ENCODE assay signal across 9 mouse cellular contexts in genomic region chr10:43378279-43378678, GRCm38 (mm10).
DNase-seq lines count a peak whose midpoint lies in the region; ATAC-seq and TF ChIP-seq lines count a peak whose summit lies in the region.
"Had no signal": no experiment of that assay in that cellular context is flagged by ENCODE, and none has a peak within 500 bp of the region (broad histone marks: within the 10 kb centered on the region; RNA-seq: fewer than 3 reads in every experiment).

No protein-coding gene starts in this region.

- peak; percentile 16 for TF ChIP-seq CTCF in C2C12 (IDR thresholded peaks at IDR 0.05; ENCODE audit: control insufficient read depth, insufficient read depth, insufficient read length)
- TF ChIP-seq CTCF in bone marrow macrophage, adult 2 months (IDR thresholded peaks at IDR 0.05; ENCODE audit: low read depth, low read length), result peak; percentile 56
- TF ChIP-seq CTCF in embryonic fibroblast, embryonic 13.5 days (IDR thresholded peaks at IDR 0.05; ENCODE audit: borderline replicate concordance, insufficient read depth, low read length), result 0 out of 2 replicates have a peak, but pooled peaks have one; percentile 19
- TF ChIP-seq CTCF in kidney, postnatal 0 days (IDR thresholded peaks at IDR 0.05; ENCODE audit: low read depth), result peak; percentile 72

- H3K27me3 ChIP-seq in C2C12 (ENCODE audit: control insufficient read depth, insufficient read depth, insufficient read length), result no peaks in the 10 kb centered on the region
- no peaks in the 10 kb centered on the region for H3K27me3 ChIP-seq in kidney, postnatal 0 days (ENCODE audit: insufficient read depth, low read length)
- H3K27me3 ChIP-seq: lung, embryonic 15.5 days had no signal

- no peak overlapping the region for H3ac ChIP-seq in C2C12 (ENCODE audit: control insufficient read depth, insufficient read length, low read depth)

- 44% methylated on average over 5 of the region's 5 CpGs for WGBS in kidney, postnatal 0 days

- TF ChIP-seq POLR2A in bone marrow macrophage, adult 2 months (IDR thresholded peaks at IDR 0.05; ENCODE audit: borderline replicate concordance, low read depth, low read length), result no peak
- TF ChIP-seq POLR2A in embryonic fibroblast, embryonic 13.5 days (IDR thresholded peaks at IDR 0.05; ENCODE audit: low read depth, low read length), result no peak

- ATAC-seq in kidney, postnatal 0 days (replicated peaks; ENCODE audit: low FRiP score, low read depth), result no peak
- peak; percentile 92 for ATAC-seq in megakaryocyte progenitor cell, adult 5-6 weeks (replicated peaks; ENCODE audit: poor library complexity)

- no peak overlapping the region for H3K4me3 ChIP-seq in C2C12 (ENCODE audit: insufficient read depth, poor library complexity, severe bottlenecking)
- no peak overlapping the region for H3K4me3 ChIP-seq in bone marrow macrophage, adult 2 months (ENCODE audit: insufficient read depth, low read length)
- H3K4me3 ChIP-seq in embryonic fibroblast, embryonic 13.5 days (ENCODE audit: insufficient read depth, low read length), result no peak overlapping the region
- no peak overlapping the region for H3K4me3 ChIP-seq in kidney, postnatal 0 days (replicated peaks; ENCODE audit: low read depth, low read length)
- H3K4me3 ChIP-seq: lung, embryonic 15.5 days had no signal

- H3K79me2 ChIP-seq in C2C12 (ENCODE audit: control insufficient read depth, insufficient read depth), result no peaks in the 10 kb centered on the region

- H3K9ac ChIP-seq in kidney, postnatal 0 days (ENCODE audit: low read depth, low read length), result no peak overlapping the region
- H3K9ac ChIP-seq: lung, embryonic 15.5 days had no signal

- no peaks in the 10 kb centered on the region for H3K79me3 ChIP-seq in C2C12 (ENCODE audit: low read depth)

- no peaks in the 10 kb centered on the region for H3K4me1 ChIP-seq in bone marrow macrophage, adult 2 months (ENCODE audit: control insufficient read depth, insufficient read depth, low read length)
- no peaks in the 10 kb centered on the region for H3K4me1 ChIP-seq in embryonic fibroblast, embryonic 13.5 days (ENCODE audit: control insufficient read depth, insufficient read depth, low read length)
- peaks cover 4% of the 10 kb centered on the region; the same call in 1 of the 2 replicates for H3K4me1 ChIP-seq in kidney, postnatal 0 days (replicated peaks; ENCODE audit: insufficient read depth, low read length)
- H3K4me1 ChIP-seq: lung, embryonic 15.5 days had no signal

- no peak overlapping the region for H3K27ac ChIP-seq in bone marrow macrophage, adult 2 months (ENCODE audit: insufficient read depth, low read depth, low read length)
- no peak overlapping the region for H3K27ac ChIP-seq in embryonic fibroblast, embryonic 13.5 days (ENCODE audit: insufficient read depth, low read length)
- no peak overlapping the region for H3K27ac ChIP-seq in kidney, postnatal 0 days
- H3K27ac ChIP-seq: lung, embryonic 15.5 days had no signal

- H3K36me3 ChIP-seq in C2C12 (ENCODE audit: control insufficient read depth, insufficient read depth), result no peaks in the 10 kb centered on the region
- no peaks in the 10 kb centered on the region for H3K36me3 ChIP-seq in kidney, postnatal 0 days (ENCODE audit: insufficient read depth, low read length)
- H3K36me3 ChIP-seq: lung, embryonic 15.5 days had no signal

- peak; percentile 39 for DNase-seq in gastrocnemius, adult 18-20 months (ENCODE audit: low spot score)
- no peak for DNase-seq in gastrocnemius, adult 8-10 months (ENCODE audit: low spot score in 2 of 2)
- peak; percentile 38 for DNase-seq in kidney, postnatal 0 days (ENCODE audit: low spot score)
- DNase-seq in thymus, postnatal 10 days (ENCODE audit: low spot score in 2 of 2), result peak; percentile 20 to 66

- H3K4me2 ChIP-seq in kidney, postnatal 0 days (ENCODE audit: low read length), result no peak overlapping the region
- H3K4me2 ChIP-seq: lung, embryonic 15.5 days had no signal

- H3K9me3 ChIP-seq in kidney, postnatal 0 days (replicated peaks; ENCODE audit: low read length), result no peaks in the 10 kb centered on the region
- H3K9me3 ChIP-seq: lung, embryonic 15.5 days had no signal

TF ChIP-seq in C2C12, 6 proteins besides CTCF, POLR2A, EP300 and RAD21:
- TF ChIP-seq MYOD1 (IDR thresholded peaks at IDR 0.05; ENCODE audit: control insufficient read depth, insufficient read length, low read depth) (no peak), USF1 (IDR thresholded peaks at IDR 0.05; ENCODE audit: low read depth) (no peak), MAX (IDR thresholded peaks at IDR 0.05) (no peak), FOSL1 (IDR thresholded peaks at IDR 0.05; ENCODE audit: insufficient read depth, low read length, poor library complexity, severe bottlenecking) (no peak), CEBPB (IDR thresholded peaks at IDR 0.05; ENCODE audit: low read depth) (no peak), MYOG (IDR thresholded peaks at IDR 0.05; ENCODE audit: control insufficient read depth, extremely low read depth, insufficient read length) (no peak)

Comparison
In these comparisons a context has a peak if more than half of its experiments do, and no peak if none do; other contexts are left out.
1. DNase-seq: peak in gastrocnemius, adult 18-20 months (single experiment), kidney, postnatal 0 days (single experiment) and thymus, postnatal 10 days (2 of 2); none in gastrocnemius, adult 8-10 months (0 of 2).
2. CTCF ChIP-seq: peak in every context shown above with its lines; median percentile 72 in kidney, postnatal 0 days; 56 in bone marrow macrophage, adult 2 months; 19 in embryonic fibroblast, embryonic 13.5 days; 16 in C2C12.